Mouse (Mus musculus) cerebellum, postnatal 25 days (tissue): Measurements from ENCODE around the gene Shh.
A peak's percentile ranks its signal among the peaks of the same experiment; 100 is the strongest.

Experiments
- DNase-seq, 2 experiments: peaks; one replicate each; pipeline ENCODE4 v3.0.0; 2021; ENCODE audit warnings: mixed read lengths in 2 of 2

Gene Shh

GRCm38 (mm10) chr5:28466760-28467306 lies at the start of gene Shh:
Gene Shh (minus strand): TSS chr5:28467256.
- DNase-seq = peak in 1 of 2 experiments; percentile 24

GRCm38 (mm10) chr5:28500792-28501439 lies 33.9 kb upstream of the Shh start:
- DNase-seq = no peak

GRCm38 (mm10) chr5:28498846-28499245 lies 31.8 kb upstream of the Shh start:
- no peak for DNase-seq

- no peak for DNase-seq
Measured at GRCm38 (mm10) chr5:28495712-28496650, 28.9 kb upstream of the Shh start.

- no peak for DNase-seq
Measured at GRCm38 (mm10) chr5:28493550-28493949, 26.5 kb upstream of the Shh start.

GRCm38 (mm10) chr5:28482991-28483390 lies 15.9 kb upstream of the Shh start:
- no peak for DNase-seq

DNA sequence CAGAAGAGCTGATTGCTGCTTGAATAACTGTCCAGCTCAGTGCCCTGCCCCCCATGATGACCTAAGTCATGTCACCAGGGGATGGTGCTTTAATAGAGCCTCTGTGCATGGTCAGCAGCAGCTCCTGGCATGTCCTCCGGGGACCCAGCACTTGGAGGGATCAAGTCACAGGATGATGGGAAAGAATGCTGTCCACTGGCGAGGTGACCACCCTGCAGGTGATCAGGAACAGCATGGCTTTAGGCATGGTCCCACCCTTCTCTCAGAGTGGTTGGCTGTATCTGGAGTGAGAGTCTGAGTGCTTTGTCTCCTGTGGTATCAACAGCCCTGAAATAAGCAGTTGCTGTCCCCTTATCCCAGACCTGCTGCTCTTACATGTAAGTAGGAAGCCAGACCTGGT lies 14.7 kb upstream of the Shh start:
- no peak for DNase-seq

DNA sequence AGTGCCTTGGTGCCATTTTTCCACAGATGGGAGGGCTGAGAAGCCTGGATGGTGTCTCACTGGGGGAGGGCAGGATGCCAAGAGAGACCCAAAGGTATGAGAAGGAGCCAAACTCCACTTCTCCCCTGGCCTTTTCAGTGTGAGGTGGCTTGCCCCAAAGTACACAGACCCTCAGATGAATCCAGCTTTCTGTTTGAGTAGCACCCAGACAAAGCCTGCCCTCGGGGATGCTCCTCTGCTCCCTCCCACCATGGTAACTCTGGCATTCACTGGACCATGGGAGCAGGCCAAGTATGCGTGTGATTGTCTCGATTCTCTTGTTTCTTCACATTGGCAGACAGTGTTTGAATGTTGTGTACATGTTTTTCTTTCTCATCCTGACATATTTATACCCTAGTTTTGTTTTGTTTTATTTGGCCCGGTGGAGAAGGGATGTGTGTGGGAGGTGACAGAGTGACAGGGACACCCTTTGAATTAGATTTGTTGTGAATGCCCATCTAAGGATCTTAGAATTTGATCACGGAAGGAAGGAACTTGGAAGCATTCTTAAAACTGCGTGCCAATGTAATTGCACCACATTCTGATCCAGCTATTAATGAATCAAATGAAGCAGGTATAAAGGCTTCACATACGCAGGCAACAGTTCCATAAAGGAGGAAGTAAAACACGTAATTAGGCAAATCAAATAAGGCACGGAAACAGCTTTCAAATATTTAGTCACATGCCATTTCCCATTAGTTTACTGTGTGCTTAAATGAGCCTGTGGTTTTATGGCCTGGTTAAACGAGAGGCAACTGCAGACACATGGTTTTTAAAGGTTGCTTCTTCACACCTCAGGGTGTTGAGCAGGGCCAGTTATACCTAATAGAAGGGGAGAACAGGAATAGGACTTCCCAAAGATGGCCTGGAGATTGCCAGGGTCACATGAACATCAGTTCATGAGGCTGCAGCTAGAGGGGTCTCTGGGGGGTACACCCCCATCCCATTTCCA lies 9.6 kb upstream of the Shh start:
- no peak for DNase-seq

GRCm38 (mm10) chr5:28473556-28473955 lies 6.5 kb upstream of the Shh start:
- DNase-seq = no peak

DNA sequence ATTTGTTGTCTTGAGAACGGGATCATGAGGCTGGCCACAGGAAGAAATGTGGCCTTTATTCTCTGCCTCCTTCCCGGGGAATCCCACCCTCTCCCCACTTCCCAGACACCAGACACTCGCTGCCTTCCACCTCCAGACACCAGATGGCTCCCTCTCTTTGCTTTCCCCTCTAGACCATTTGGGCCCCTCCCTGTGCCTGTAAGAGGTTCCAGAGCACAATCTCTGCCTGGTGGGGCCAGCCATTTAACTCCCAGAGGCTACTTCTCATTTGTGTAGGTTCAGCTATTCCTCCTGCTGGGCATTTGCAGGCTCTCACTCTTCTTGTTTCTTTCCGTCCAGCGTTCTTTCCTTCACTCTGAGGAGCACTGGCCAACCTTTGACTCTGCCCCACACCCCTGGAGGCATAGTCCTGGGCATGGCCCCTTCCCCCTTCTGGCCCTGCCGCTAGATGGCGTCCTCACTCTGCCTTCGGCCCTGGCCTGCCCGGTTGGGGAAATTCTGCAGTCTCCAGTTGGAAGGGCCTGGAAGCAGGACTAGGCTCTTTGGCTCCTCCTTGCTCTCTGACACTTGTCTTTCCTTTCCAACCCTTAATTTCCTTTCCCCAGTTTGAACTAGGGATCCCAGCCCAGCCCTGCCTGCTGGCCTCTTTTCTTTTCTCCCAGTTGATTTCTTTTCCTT lies 2.6 kb upstream of the Shh start:
- DNase-seq = peak; percentile 41 to 65

- no peak for DNase-seq
Measured at GRCm38 (mm10) chr5:28466351-28466750, 705 bp downstream of the Shh start.

DNA sequence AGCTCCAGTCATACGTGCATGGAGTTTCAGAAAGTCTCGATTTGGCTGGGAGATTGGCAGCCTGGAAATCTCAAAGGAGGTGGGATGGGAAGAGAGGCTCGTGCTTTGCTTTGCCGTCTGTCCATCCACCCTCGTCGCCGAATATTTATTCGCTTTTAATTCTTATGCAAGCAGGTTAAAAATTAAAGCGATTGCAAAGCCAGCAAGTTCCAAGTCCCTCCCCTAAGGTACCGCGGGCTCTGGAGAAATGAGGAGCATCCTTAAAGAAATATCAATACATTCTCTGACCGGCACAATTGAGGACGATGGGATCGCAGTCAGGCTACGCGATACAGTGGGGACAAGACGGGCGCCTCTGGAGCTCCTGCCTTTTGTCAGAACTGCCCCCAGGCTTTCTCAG lies 1.5 kb downstream of the Shh start:
- DNase-seq = no peak

DNA sequence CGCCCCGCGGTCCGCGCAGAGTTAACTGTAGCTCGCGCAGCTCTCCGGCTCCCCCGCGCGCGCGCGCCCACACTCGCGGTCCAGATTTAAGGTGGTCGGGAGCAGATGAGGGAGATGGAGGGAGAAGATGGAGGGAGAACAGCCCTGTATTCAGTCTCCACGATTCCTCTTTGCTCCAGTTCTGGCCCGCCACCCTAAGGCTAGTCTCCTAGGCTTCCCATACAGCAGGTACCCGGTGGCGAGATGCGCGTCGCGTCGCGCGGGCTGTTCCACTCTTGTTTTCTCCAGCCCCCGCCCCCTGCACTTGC lies 2.0 kb downstream of the Shh start:
- DNase-seq = peak; percentile 28 to 34

- DNase-seq = peak; percentile 21 to 27
Measured at GRCm38 (mm10) chr5:28464361-28465098, 2.5 kb downstream of the Shh start.

DNA sequence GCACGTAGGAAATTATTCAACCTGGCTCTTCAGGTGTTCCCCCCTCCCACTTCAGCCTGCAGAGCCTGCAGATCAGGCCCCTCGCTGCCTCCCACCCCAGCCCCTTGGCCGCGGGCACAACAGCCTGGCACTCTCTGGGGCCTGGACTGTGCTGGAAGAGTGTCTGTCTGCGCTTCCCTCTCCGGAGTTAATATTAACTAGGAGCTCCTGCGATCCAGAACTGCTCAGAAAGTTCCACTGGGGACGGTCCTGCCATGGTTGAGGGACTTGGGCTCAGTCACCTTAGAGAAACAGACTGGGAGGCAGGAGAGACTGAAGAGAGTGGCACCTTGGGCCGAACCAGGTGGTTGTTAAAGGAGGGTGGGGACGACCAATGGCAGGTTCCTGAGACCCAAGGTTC lies 3.4 kb downstream of the Shh start:
- no peak for DNase-seq

GRCm38 (mm10) chr5:28462741-28463590 lies 4.1 kb downstream of the Shh start:
- no peak for DNase-seq

GRCm38 (mm10) chr5:28461376-28461775 lies 5.7 kb downstream of the Shh start:
- no peak for DNase-seq

- DNase-seq = no peak
Measured at GRCm38 (mm10) chr5:28460556-28461350, 6.3 kb downstream of the Shh start.

GRCm38 (mm10) chr5:28459456-28460225 lies 7.4 kb downstream of the Shh start:
- no peak for DNase-seq
